Mouse (Mus musculus): ENCODE results near the gene Il2rb.
A peak's percentile ranks its signal among the peaks of the same experiment; 100 is the strongest.

The Il2rb gene

DNA sequence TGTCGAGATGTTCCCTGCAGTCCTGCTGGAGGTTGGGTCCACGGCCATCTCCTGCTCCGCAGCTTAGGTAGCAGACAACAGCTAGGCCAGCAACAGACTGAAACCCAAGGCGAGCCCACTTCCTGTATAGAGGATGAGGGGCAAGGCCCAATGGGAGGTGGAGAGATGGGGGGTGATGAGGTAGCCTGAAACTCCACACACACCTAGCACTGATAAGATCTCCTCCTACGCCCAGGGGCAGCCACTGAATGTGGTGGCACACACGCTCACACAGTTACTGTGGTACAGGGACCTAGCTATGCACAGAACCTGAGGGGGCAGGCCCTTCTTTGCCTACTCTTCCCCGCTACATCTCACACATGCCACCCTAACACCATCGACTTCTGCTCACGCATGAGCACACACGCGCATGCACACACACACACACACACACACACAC lies at the start of gene Il2rb:
Gene Il2rb, minus strand, starts transcription at position 304 of the 439 bp plus-strand sequence.
- DNase-seq (ENCODE audit: low spot score in 2 of 2): no peak

DNA sequence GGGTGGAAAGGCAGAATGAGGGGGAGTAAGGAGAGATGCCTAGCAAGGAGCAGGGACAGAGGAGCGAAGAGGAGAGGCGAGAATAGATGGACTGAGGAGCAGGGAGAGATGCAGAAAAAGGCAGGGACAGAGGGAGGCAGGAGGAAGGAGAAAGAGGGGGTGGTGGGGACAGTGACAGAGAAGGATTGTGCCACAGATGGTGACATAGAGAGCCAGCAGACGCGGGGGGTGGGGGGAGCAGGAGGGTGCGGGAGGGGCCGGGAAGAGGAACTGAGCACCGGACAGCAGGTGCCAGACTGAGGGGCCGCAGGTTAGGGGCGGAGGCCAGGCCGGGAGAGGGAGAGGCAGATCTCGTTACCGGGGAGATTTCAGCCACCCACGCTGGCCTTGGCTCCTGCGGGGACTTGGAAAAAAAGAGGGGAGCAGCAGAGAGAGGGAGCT lies 49.5 kb upstream of the Il2rb start, which contains the start of gene Sstr3:
Gene Sstr3, minus strand, starts transcription at position 125 of the 441 bp plus-strand sequence.
- peak in 1 of 2 experiments; percentile 26 for DNase-seq (ENCODE audit: low spot score in 2 of 2)

GRCm38 (mm10) chr15:78544041-78544440 lies 49.0 kb upstream of the Il2rb start:
- no peak for DNase-seq (ENCODE audit: low spot score in 2 of 2)

DNA sequence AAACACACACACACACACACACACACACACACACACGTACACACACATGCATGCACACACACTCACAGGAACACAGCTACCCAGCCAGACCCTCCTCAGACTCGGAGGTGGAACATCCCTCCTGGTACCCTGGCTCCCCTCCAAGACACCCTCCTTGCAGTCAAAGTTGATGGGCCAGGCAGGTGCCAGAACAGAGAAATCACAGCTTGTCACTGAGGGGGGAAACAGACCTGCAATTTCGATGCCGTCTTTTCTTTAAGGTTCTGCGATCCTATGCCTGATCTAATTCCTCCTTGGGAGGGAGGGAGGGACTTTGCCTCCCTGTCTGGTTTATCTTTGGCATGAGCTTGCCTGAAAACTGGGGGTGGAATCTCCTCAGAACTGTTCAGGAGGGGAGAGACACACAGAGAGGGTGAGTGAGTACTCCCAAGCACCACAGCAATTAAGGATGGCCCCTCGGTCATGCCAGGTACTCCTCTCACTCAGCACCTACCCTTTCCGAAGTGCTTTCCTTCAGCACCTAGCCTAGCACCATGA lies 47.8 kb upstream of the Il2rb start:
- no peak for DNase-seq (ENCODE audit: low spot score in 2 of 2)

DNA sequence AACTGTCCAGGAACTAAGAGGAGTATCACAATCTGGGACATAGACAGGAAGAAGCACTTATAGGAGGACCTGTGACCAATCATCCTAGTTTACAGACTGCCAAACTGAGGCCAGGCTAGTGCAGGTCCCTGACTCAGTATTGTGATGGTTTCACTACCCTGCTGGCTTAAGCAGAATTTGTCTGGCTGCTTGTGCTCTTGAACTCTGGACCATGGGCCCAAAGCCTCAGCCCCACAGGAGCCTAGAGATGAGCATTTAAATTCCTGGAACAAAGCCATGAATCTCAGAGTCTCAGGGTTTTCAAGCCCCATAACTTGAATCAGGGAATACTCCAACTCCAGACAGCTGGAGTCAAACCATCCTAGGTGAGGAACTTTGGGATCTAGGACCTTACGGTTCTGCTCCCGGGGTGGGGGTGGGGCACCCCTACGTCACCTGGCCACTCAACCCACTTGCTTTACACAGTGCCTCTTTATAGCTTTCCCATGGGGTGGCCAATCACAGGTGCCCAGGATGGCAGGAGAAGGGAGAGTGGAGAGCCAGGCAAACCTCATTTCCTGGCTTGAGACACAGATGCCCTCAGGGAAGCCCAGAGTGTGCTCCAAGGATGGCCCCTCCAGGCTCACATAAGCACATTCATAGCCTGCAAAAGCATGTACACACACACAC lies 47.2 kb upstream of the Il2rb start:
- DNase-seq (ENCODE audit: low spot score in 2 of 2): no peak

GRCm38 (mm10) chr15:78541606-78542005 lies 46.5 kb upstream of the Il2rb start:
- DNase-seq (ENCODE audit: low spot score in 2 of 2): peak in 1 of 2 experiments; percentile 69

GRCm38 (mm10) chr15:78541036-78541435 lies 46.0 kb upstream of the Il2rb start:
- DNase-seq (ENCODE audit: low spot score in 2 of 2): no peak

DNA sequence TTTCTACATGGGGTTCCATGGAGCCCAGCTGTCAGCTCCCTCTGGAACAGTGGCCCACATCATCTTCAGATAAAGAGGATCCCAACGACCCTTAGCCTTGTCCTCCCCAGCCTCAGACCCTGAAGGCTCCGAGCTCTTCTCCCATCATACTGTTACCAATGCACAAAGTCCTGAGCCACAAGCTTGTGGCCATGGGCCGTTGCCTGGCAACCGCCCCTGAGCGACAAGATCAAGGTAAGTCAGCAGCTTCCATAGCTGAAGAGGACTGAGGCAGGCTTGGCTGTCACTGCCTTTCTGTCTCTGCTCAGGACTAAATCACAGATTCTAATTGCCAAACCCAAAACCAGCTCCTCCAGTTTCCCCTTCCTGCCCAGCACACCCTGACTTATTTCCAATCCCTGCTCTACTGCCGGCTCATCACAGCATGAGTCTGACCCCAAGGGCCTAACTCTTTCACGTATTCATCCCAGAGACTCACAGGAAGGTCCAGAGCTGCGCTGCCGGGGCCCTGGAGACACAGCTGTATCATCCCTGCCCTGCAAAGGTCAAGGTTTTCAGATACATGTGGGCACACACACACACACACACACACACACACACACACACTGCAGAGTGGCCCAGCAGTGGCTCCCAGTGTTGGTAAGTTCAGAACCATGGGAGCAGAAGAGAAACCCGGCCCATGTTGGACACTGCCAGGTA lies 40.8 kb upstream of the Il2rb start:
- no peak for DNase-seq (ENCODE audit: low spot score in 2 of 2)

GRCm38 (mm10) chr15:78533346-78533835 lies 38.3 kb upstream of the Il2rb start:
- no peak for DNase-seq (ENCODE audit: low spot score in 2 of 2)

DNA sequence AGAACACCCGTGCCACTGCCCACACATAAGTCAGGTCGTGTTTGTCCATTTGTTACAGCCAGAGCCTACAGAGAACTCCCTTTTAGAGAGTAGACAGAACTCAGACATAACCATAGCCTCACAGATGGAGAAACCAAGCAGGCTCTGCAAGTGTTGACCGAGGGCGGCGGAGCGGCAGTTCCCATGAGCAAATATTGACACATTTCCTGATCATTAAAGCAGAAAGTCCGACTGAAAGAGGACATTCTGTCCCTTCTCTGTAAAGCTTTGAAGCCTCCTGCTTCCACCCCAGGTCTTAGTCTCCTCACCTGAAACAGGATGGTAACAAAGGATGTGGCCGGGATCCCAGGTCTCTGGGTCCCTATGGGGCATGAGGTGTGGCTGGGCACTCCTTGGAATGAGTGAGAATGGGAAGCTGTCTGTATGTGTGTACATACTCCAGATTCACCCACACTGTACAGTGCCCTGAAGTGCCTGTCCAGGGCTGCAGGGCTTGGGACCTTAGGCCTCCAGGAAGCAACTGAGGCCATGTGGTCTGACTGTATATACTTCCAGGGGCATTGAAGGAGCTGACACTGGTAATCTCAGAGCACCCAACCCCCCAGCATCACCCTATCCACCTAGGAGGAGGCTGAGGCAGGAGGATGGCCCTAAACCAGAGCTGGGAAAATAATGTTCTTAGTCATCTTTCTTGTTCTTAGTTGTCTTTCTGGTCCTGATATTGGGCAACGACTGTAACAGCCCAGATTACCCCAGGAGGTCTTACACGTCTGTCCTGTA lies 37.7 kb upstream of the Il2rb start:
- DNase-seq (ENCODE audit: low spot score in 2 of 2): no peak

DNA sequence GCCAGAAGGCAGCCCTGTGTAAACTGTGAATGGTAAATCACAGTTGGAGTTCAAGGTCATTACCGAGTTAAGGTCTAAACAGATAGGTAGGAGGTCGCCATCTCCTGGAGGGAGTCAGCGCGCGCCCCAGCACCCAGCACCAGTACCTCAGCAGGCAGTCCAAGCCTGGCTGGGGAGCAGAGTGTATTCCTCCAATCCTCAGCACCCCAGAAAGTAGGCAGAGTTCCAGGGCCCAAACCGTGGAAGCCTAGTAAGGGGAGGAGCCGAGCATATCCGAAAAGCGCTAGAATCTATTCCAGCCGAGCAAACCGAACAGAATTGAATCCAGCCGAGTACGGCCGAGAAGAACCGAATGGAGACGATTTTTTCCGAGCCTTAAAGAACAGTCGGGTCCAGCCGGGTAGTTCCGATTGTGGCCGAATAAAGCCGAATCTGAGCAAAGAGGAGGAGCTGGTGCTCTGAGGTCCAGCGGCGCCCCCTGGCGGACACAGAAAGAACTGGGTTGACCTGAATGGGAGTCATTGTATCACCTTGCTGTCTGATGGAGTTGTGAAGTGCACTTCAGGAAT lies 36.9 kb upstream of the Il2rb start:
- peak; percentile 98 to 99 for DNase-seq (ENCODE audit: low spot score in 2 of 2)

GRCm38 (mm10) chr15:78531451-78531720 lies 36.3 kb upstream of the Il2rb start:
- DNase-seq (ENCODE audit: low spot score in 2 of 2): no peak

GRCm38 (mm10) chr15:78530671-78531450 lies 35.8 kb upstream of the Il2rb start, which contains the start of gene C1qtnf6:
Gene C1qtnf6 (minus strand): TSS chr15:78531416.
- DNase-seq (ENCODE audit: low spot score in 2 of 2): no peak

DNA sequence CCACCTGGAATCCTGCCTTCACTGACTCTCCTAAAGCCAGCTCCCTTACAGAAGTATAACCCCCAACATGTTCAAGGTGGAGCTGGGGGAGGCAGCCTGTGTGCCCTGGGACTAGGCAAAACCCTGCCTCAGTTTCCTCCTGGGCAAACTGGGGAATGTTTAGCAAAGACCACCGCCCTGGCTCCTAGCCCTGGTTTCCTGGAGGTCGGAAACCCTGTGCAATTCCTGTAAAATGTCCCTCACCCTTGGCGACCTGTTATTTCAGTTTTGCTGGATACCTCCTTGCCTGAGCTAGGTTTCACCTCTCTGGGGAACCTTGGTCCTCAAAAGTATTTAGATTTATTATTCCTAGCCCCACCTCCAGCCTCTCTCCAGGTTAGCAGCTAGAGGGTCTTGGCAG lies 35.1 kb upstream of the Il2rb start:
- no peak for DNase-seq (ENCODE audit: low spot score in 2 of 2)

GRCm38 (mm10) chr15:78529428-78529990 lies 34.4 kb upstream of the Il2rb start:
- DNase-seq (ENCODE audit: low spot score in 2 of 2): peak; percentile 33 to 61

DNA sequence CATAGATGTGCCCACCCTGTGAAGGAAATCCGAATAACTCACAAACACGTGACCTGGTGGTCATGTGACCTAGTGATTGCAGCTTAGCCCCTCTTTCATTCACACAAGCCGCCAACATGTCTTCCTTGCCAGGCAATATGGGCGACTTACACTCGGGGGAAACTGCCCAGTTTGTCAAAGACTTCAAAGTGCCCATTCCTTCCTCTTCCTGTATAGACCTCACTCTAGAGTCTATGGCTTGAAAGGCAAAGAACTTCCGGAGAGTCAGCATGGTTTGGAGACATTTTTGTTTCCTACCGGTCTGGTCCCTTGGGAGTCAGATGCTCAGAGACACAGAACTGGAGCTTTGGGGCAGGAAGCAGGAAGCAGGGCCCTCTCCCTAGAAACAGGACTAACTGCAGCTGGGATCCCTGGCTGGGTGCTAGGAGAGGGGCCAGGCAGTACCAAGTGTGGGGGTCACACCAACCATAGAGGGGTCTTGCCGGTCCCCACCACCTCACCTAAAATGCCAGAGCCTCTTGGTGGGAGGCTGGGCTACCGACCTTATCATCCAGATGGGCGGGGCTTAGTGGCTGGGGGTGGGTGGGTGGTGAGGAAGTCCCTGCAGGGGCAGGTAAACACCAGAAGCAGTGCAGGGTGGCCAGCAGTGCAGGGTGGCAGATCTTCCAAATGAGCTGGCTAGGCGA lies 33.8 kb upstream of the Il2rb start:
- DNase-seq (ENCODE audit: low spot score in 2 of 2): no peak

- DNase-seq (ENCODE audit: low spot score in 2 of 2): peak in 1 of 2 experiments; percentile 63
These were observed 32.9 kb upstream of the Il2rb start for GRCm38 (mm10) chr15:78527973-78528372.

DNA sequence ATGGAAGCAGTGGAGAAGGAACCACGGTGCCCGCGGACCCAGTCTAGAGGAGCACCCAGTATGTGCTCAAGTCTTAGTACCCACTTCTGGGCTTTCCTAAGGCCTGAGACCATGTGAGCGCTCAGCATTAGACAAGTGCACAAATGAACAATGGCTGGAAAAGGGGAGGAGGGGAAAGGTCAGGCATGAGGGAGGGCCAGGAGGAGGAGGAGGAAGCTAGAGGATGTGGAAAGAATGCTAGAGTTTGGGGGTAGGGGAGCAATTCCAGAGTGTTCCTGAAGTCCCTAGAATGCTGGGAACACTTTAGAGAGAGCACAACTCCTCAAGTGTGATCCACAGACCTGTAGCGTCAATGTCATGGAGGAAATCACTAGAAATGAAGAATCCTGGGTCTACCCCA lies 29.1 kb upstream of the Il2rb start:
- DNase-seq (ENCODE audit: low spot score in 2 of 2): no peak

GRCm38 (mm10) chr15:78521892-78522291 lies 26.8 kb upstream of the Il2rb start:
- DNase-seq (ENCODE audit: low spot score in 2 of 2): no peak

- DNase-seq (ENCODE audit: low spot score in 2 of 2): no peak
These were observed 26.3 kb upstream of the Il2rb start for GRCm38 (mm10) chr15:78521331-78521730.
